Mouse (Mus musculus): Measurements from ENCODE around the gene Amelx. TPM values are rescaled to one million over a fixed set of nuclear protein-coding genes. Genes with fewer than 3 reads are reported as not detected.

Gene Amelx
- total and polyA plus RNA-seq, 3 experiments, result not detected

GRCm38 (mm10) chrX:169170981-169171380 lies 16.0 kb downstream of the Amelx start:
- H3K27ac ChIP-seq, result no peak overlapping the region
- H3K4me3 ChIP-seq, result no peak overlapping the region
- no peaks in the 10 kb centered on the region for H3K79me2 ChIP-seq (replicated peaks; ENCODE audit: control insufficient read depth, insufficient read depth, low read length)
- 74% methylated on average over 2 of the region's 2 CpGs for WGBS
- peak in 1 of 2 experiments; percentile 6 for DNase-seq
- no peak overlapping the region for H3K9ac ChIP-seq (ENCODE audit: low read depth, low read length)
- no peaks in the 10 kb centered on the region for H3K36me3 ChIP-seq (ENCODE audit: control insufficient read depth, insufficient read depth, low read length)
- no peaks in the 10 kb centered on the region for H3K4me1 ChIP-seq (ENCODE audit: control insufficient read depth, insufficient read depth, low read length)
- no peaks in the 10 kb centered on the region for H3K27me3 ChIP-seq (ENCODE audit: control insufficient read depth, insufficient read depth, low read length)
- TF ChIP-seq CTCF (IDR thresholded peaks at IDR 0.05) (no peak), POLR2A (IDR thresholded peaks at IDR 0.05; ENCODE audit: insufficient read depth, low read depth, low read length) (no peak), EP300 (IDR thresholded peaks at IDR 0.05; ENCODE audit: insufficient read depth, low read depth, low read length) (no peak)
- intact Hi-C loops (cut with DNase I), result no loop called here

DNA sequence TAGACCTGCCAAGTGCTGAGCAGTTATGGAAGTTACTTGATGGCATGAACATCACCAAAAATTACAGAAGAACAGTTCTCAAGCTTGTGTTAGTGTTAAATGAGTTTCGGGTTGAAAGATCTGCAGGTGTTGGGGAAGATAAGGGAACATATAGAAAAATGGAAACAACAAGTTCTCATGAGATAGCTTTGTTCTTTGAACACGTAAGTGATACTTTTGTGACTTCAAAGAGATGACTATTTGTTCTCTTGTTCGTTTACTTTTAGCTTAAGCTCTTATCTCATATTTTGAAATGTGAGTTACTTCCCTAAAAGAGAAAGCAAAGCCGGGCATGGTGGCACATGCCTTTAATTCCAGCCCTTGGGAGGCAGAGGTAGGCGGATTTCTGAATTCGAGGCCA lies 28.6 kb downstream of the Amelx start:
- H3K27ac ChIP-seq, result no peak overlapping the region
- H3K27me3 ChIP-seq (ENCODE audit: control insufficient read depth, insufficient read depth, low read length), result no peaks in the 10 kb centered on the region
- H3K4me1 ChIP-seq (ENCODE audit: control insufficient read depth, insufficient read depth, low read length), result no peaks in the 10 kb centered on the region
- H3K4me3 ChIP-seq, result no peak overlapping the region
- H3K36me3 ChIP-seq (ENCODE audit: control insufficient read depth, insufficient read depth, low read length), result no peaks in the 10 kb centered on the region
- 60% methylated on average over 6 of the region's 6 CpGs for WGBS
- no peak overlapping the region for H3K9ac ChIP-seq (ENCODE audit: low read depth, low read length)
- intact Hi-C loops (cut with DNase I), result no loop called here
- no peaks in the 10 kb centered on the region for H3K79me2 ChIP-seq (replicated peaks; ENCODE audit: control insufficient read depth, insufficient read depth, low read length)
- no peak for DNase-seq
- TF ChIP-seq CTCF (IDR thresholded peaks at IDR 0.05) (no peak), EP300 (IDR thresholded peaks at IDR 0.05; ENCODE audit: insufficient read depth, low read depth, low read length) (no peak), POLR2A (IDR thresholded peaks at IDR 0.05; ENCODE audit: insufficient read depth, low read depth, low read length) (no peak)

DNA sequence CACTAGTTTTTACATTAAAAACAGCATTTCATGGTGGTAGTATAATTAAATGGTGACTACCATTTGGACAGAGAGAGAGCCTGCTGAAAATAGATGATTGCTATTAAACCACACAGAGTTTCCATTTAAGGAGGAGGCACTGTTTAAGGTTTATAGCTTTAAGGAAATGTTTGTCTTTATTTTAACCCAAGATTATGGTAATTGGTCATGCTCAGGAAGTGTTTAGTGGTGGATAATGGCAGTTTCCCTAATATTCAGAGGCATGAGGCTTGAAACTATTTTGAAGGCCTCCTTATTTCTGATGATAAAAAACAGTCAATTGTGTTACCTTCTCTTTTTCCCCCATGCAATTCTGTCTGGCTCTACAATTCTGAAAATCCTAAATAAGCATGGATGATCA lies 33.2 kb downstream of the Amelx start:
- Histone ChIP-seq H3K27ac (no peak overlapping the region), H3K4me3 (no peak overlapping the region), H3K9ac (ENCODE audit: low read depth, low read length) (no peak overlapping the region), H3K4me1 (ENCODE audit: control insufficient read depth, insufficient read depth, low read length) (no peaks in the 10 kb centered on the region), H3K36me3 (ENCODE audit: control insufficient read depth, insufficient read depth, low read length) (no peaks in the 10 kb centered on the region), H3K79me2 (replicated peaks; ENCODE audit: control insufficient read depth, insufficient read depth, low read length) (no peaks in the 10 kb centered on the region), H3K27me3 (ENCODE audit: control insufficient read depth, insufficient read depth, low read length) (no peaks in the 10 kb centered on the region)
- intact Hi-C loops (cut with DNase I), result no loop called here
- no peak for DNase-seq
- no peak for TF ChIP-seq CTCF (IDR thresholded peaks at IDR 0.05)
- no peak for TF ChIP-seq POLR2A (IDR thresholded peaks at IDR 0.05; ENCODE audit: insufficient read depth, low read depth, low read length)
- TF ChIP-seq EP300 (IDR thresholded peaks at IDR 0.05; ENCODE audit: insufficient read depth, low read depth, low read length), result no peak

GRCm38 (mm10) chrX:169140467-169140866 lies 46.5 kb downstream of the Amelx start:
- Histone ChIP-seq H3K4me1 (ENCODE audit: control insufficient read depth, insufficient read depth, low read length) (no peaks in the 10 kb centered on the region), H3K79me2 (replicated peaks; ENCODE audit: control insufficient read depth, insufficient read depth, low read length) (no peaks in the 10 kb centered on the region), H3K9ac (ENCODE audit: low read depth, low read length) (no peak overlapping the region), H3K4me3 (no peak overlapping the region), H3K27me3 (ENCODE audit: control insufficient read depth, insufficient read depth, low read length) (no peaks in the 10 kb centered on the region), H3K27ac (no peak overlapping the region), H3K36me3 (ENCODE audit: control insufficient read depth, insufficient read depth, low read length) (no peaks in the 10 kb centered on the region)
- intact Hi-C loops (cut with DNase I), result no loop called here
- 83% methylated on average over 9 of the region's 9 CpGs for WGBS
- TF ChIP-seq EP300 (IDR thresholded peaks at IDR 0.05; ENCODE audit: insufficient read depth, low read depth, low read length), result no peak
- no peak for TF ChIP-seq CTCF (IDR thresholded peaks at IDR 0.05)
- no peak for TF ChIP-seq POLR2A (IDR thresholded peaks at IDR 0.05; ENCODE audit: insufficient read depth, low read depth, low read length)
- no peak for DNase-seq

DNA sequence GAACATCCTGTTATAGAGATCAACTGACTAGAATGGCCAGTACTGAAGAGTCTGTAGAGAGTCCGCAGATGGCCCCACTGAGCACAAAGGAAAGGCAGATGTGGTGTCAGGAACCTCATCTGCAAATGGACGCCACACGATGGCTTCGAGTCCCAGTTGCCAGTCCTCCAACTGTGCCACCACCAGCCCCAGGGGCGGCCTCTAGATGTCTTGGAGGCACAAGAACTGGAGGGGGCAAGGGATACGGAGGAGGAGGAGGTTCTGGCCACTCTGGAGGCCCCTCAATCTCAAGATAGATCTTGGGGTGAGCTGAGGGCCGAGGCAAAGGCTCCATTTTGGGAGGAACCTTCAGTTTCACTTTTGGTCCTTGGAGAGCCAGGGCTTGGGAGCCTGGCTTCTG lies 47.2 kb downstream of the Amelx start:
- H3K4me3 ChIP-seq, result no peak overlapping the region
- no peak for TF ChIP-seq POLR2A (IDR thresholded peaks at IDR 0.05; ENCODE audit: insufficient read depth, low read depth, low read length)
- TF ChIP-seq EP300 (IDR thresholded peaks at IDR 0.05; ENCODE audit: insufficient read depth, low read depth, low read length), result no peak
- TF ChIP-seq CTCF (IDR thresholded peaks at IDR 0.05), result no peak
- DNase-seq, result no peak
- intact Hi-C loops (cut with DNase I), result no loop called here
- H3K27me3 ChIP-seq (ENCODE audit: control insufficient read depth, insufficient read depth, low read length), result no peaks in the 10 kb centered on the region
- no peak overlapping the region for H3K27ac ChIP-seq
- H3K36me3 ChIP-seq (ENCODE audit: control insufficient read depth, insufficient read depth, low read length), result no peaks in the 10 kb centered on the region
- no peaks in the 10 kb centered on the region for H3K79me2 ChIP-seq (replicated peaks; ENCODE audit: control insufficient read depth, insufficient read depth, low read length)
- H3K4me1 ChIP-seq (ENCODE audit: control insufficient read depth, insufficient read depth, low read length), result no peaks in the 10 kb centered on the region
- WGBS, result 89% methylated on average over 7 of the region's 7 CpGs
- H3K9ac ChIP-seq (ENCODE audit: low read depth, low read length), result no peak overlapping the region

Other genes with a start within 250 kb of the Amelx start
- gene Hccs, start 133.2 kb upstream of the Amelx start, total RNA-seq (2021), result 10 to 100 TPM; 64.0 to 64.9 TPM
- gene Hccs, start 133.2 kb upstream of the Amelx start, polyA plus RNA-seq (2012; rRNA removed), result 24.5 and 45.7 TPM in 2 replicates